Mouse (Mus musculus) cerebellum, adult 9-11 months (tissue): ENCODE data around the gene C1qc.
A peak's percentile ranks its signal among the peaks of the same experiment; 100 is the strongest.

Source experiments
- DNase-seq: peaks from one replicate; pipeline ENCODE4 v3.0.0; 2022

Gene C1qc

GRCm38 (mm10) chr4:136842802-136843201 is 50.1 kb downstream of the C1qc start:
- no peak for DNase-seq

DNA sequence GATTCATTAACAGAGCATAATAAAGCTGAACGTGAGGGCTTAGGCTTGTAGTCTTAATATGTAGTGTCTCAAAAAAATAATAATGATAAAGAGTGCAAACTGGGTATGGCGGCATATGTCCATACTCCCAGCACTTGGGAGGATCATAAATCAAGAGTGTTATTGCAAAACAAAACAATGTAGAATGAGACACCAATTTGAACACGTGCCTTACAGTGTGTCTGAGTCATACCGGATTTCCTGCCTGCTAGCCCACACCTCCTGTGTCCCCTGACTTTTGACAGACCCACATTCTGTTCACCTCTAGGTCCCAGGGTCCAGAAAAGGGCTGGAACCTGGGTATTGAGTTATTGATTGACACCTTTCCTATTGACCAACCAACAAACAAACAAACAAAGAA is 50.8 kb downstream of the C1qc start:
- DNase-seq = no peak

- DNase-seq = peak; percentile 85
These were observed 51.8 kb downstream of the C1qc start for GRCm38 (mm10) chr4:136841056-136841455.
